Mouse (Mus musculus): ENCODE data around the gene Eef2. TPM values are rescaled to one million over a fixed set of nuclear protein-coding genes. Genes with fewer than 3 reads are reported as not detected.

The Eef2 gene
- polyA plus RNA-seq (2012; ENCODE audit: insufficient read depth, low replicate concordance), result 439 and 1,295 TPM in 2 replicates

DNA sequence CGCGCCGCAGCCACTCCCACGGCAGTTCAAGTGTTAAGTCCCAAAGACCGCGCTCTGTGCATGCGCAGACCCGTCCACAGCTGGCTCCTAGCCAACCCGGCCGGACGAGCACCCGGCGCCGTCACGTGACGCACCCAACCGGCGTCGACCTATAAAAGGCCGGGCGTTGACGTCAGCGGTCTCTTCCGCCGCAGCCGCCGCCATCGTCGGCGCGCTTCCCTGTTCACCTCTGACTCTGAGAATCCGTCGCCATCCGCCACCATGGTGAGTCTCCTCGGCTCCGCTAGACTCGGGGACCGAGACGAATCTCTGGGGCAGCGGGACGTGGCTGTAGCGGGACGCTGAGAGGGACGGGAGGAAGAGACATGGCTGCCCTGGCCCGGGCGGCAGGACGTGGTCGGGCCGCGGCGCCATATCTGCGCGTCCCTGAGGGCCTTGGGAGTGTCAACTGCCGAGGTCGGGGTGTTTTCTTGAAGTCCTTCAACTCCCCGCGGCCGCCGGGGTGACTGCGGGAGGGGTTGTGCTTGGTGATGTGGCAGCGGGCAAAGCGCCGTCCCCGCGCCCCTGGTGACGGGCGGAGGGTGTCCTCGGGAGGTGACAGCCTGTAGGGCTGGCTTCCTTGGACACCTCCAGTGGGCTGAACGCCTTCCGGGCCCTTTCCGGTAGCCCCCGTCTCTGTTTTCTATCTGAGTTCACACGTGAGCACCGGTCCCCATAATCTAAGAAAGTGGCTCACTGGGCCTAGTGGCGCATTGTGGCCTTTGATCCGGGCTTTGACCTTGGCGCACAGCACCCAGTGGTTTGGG is at the start of gene Eef2:
Gene Eef2 (plus strand): TSS at position 166 of the 806 bp plus-strand sequence.
- Histone ChIP-seq H3K4me3 (replicated peaks) (peak within 1 kb of the TSS; percentile 98), H3K4me1 (peaks cover 83% of the 10 kb centered on the region), H3K36me3 (replicated peaks; ENCODE audit: low read length) (peaks cover 45% of the 10 kb centered on the region), H3K27me3 (replicated peaks) (no peaks in the 10 kb centered on the region), H3K9me3 (no peaks in the 10 kb centered on the region)
- TF ChIP-seq GATA1 (IDR thresholded peaks at IDR 0.05; ENCODE audit: borderline replicate concordance, low read length) (no peak), FLI1 (IDR thresholded peaks at IDR 0.05; ENCODE audit: low read length) (no peak)

DNA sequence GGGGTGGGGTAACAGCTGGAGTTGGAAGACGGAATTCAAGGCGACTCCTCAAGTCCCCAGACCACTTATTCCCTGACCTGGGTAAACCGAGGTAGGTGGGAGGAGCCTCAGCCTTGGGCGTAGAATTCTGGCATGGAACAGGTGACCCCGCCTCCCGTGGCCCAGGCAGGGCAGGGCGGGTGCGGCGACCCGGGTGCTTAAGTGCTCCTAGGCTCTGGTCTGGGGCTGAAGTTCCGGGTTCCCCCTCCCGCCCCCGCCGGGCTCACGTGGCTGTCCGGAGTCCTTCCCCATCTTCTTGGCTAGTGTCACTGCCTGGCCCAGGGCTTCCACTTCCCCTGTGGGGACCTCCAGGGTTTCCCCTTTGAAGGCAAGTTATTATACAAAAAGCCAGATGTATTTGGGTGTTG is 42.2 kb upstream of the Eef2 start:
- Histone ChIP-seq H3K27me3 (replicated peaks) (no peaks in the 10 kb centered on the region), H3K4me1 (peaks cover 50% of the 10 kb centered on the region), H3K9me3 (no peaks in the 10 kb centered on the region), H3K36me3 (replicated peaks; ENCODE audit: low read length) (peaks cover 4% of the 10 kb centered on the region), H3K4me3 (replicated peaks) (peak overlapping the region; percentile 98)
- no peak for TF ChIP-seq GATA1 (IDR thresholded peaks at IDR 0.05; ENCODE audit: borderline replicate concordance, low read length)
- TF ChIP-seq FLI1 (IDR thresholded peaks at IDR 0.05; ENCODE audit: low read length), result no peak

DNA sequence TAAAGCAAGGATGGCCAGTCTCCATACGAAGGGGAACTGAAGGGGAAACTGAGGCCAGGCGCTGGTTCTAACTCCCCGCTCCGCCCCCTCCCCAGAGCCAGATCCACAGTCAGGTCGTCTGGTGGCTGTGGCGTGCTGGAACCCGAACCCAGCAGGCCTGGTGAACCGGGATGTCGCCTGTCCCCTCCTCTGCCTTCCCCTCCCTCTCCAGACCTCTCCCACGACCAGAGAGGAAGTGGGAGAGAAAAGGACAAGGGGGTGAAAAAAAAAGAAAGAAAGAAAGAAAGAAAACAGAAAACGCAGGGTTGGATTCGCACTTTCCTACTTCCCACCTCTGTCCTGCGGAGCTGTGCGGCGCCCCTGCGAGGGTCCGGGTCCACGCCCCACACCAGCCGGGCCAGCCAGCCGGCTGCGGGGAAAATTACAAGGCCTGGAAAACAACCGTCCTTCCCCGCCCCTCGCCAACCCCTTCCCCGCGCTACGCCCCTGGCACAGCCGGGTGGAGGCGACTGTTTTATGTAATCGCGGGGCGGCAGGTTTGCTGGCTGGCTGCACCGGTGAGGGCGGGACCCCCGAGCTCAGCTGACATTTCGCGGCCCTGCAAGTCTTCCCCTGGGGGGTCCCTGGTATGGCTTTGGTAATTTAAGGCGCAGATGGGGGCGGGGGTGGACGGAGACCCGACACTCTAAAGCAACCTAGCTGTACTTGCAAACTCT is 41.3 kb upstream of the Eef2 start, which contains the start of gene Zbtb7a:
Gene Zbtb7a (plus strand): TSS at position 255 of the 716 bp plus-strand sequence.
- H3K9me3 ChIP-seq, result no peaks in the 10 kb centered on the region
- H3K4me3 ChIP-seq (replicated peaks), result peak within 1 kb of the TSS; percentile 98
- H3K27me3 ChIP-seq (replicated peaks), result no peaks in the 10 kb centered on the region
- peaks cover 52% of the 10 kb centered on the region for H3K4me1 ChIP-seq
- TF ChIP-seq GATA1 (IDR thresholded peaks at IDR 0.05; ENCODE audit: borderline replicate concordance, low read length), result no peak
- TF ChIP-seq FLI1 (IDR thresholded peaks at IDR 0.05; ENCODE audit: low read length), result no peak
- peaks cover 13% of the 10 kb centered on the region for H3K36me3 ChIP-seq (replicated peaks; ENCODE audit: low read length)

DNA sequence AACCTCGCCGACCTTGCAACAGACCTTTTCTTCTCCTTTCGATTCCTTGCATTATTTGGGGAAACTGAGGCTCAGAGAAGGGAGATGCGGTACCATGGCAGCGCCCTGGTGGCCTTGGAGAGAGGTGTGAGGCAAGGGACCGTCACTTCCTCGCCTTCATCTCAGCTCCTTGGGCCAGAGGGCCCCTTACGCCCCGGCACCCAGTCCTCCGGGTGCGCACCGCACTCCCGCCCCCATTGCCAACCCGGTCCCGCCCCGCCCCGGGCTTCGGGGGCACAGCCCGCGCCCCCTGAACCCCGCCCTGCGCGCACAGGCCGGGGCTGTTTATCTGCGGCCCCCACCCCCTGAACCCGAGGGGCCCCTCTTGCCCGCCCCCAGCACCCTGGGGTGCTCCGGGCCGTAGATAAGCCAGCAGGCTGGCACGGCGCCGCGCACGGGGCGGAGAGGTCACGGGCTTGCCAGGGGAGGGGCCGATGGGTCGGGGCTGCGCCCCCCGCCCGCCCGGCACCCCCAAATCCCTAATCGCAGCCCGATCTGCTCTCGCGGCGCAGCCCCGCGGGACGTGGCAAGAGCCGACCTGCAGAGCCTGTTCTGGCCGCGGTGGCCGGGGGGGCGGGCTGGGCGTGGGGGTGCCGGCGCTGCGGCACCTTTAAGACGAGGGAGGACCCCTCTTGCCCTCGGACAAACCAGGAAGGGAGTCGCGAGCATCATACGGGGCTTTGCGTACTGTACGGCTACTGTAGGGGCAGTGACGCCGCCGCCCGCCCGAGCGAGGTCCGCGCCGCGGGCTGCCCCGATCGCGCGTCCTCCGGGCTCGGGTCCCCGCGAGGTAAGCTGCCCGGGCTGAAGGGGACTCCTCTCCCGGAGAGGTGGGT is 40.4 kb upstream of the Eef2 start:
- Histone ChIP-seq H3K4me3 (replicated peaks) (peak overlapping the region; percentile 98), H3K36me3 (replicated peaks; ENCODE audit: low read length) (peaks cover 22% of the 10 kb centered on the region), H3K9me3 (no peaks in the 10 kb centered on the region), H3K27me3 (replicated peaks) (no peaks in the 10 kb centered on the region), H3K4me1 (peaks cover 52% of the 10 kb centered on the region)
- TF ChIP-seq GATA1 (IDR thresholded peaks at IDR 0.05; ENCODE audit: borderline replicate concordance, low read length) (no peak), FLI1 (IDR thresholded peaks at IDR 0.05; ENCODE audit: low read length) (no peak)

DNA sequence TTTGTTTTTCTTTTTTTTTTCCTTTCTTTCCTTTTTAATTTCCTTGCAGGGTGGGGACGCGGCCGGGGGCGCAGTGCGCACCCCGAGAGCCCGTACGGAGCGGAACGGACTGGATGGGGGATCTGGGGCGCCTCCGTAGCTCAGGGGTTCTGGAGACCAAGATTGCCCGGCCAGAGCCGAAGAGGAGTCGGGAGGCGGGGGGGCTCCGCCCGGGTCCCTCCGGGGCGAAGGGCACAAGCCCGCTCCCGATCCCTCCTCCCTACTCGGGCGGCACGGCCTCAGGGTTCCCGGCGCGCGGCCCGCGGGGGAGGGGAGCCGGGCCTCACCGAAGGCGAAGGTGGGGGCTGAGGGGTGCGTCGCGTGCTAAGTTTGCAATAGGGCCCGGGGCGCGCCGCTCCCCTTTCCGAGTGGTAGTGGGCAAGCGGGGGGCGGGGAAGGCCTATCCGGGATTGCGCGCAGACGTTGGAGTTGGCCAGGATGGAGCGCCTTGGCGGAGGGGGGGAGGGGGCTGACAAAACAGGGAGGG is 39.7 kb upstream of the Eef2 start:
- no peak for TF ChIP-seq GATA1 (IDR thresholded peaks at IDR 0.05; ENCODE audit: borderline replicate concordance, low read length)
- TF ChIP-seq FLI1 (IDR thresholded peaks at IDR 0.05; ENCODE audit: low read length), result no peak
- Histone ChIP-seq H3K4me1 (peaks cover 58% of the 10 kb centered on the region), H3K27me3 (replicated peaks) (no peaks in the 10 kb centered on the region), H3K4me3 (replicated peaks) (peak overlapping the region; percentile 98), H3K9me3 (no peaks in the 10 kb centered on the region), H3K36me3 (replicated peaks; ENCODE audit: low read length) (peaks cover 29% of the 10 kb centered on the region)

DNA sequence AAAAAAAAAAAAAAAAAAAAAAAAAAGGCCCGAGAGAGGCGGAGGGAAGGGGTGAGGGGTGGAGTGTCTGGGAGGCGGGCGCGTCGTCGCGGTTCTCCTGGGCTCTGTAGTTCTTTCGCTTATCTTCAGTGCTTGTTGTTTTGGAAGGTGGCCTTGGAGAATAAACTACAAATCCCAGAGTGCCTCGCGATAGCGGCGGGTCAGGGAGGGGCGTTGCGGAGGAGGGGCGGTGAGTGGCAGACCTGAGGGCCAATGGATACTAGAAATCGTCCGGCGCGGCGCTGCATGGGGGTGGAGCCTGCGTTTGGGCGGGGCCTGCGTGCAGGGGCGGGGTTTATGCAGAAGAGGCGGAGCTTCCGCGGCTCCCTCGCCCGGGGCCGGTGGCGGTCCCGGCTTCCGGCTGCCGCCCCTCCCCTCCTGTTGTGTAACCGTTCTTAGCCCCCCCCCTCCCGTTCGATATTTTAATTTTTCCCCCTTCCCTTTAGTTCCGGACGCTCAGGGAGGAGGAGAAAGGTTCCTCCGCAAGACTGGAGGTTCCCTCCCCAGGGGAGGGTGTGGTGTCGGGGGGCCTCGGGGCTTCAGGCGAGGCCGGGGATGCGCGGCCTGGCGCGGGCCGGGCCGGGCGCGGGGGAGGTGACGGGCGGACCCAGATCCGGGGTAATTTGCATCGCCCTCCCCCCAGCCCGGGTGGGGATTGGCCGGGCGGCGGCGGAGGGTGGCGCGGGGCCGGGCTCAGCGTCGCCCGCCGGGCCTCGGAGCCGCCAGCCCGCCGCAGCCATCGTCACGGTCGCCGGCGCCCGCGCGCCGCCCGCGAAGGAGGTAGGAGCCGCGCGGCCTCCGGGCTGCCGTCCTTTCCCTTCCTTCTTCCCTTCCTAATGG is 38.9 kb upstream of the Eef2 start:
- Histone ChIP-seq H3K27me3 (replicated peaks) (no peaks in the 10 kb centered on the region), H3K4me1 (peaks cover 65% of the 10 kb centered on the region), H3K9me3 (no peaks in the 10 kb centered on the region), H3K36me3 (replicated peaks; ENCODE audit: low read length) (peaks cover 35% of the 10 kb centered on the region), H3K4me3 (replicated peaks) (peak overlapping the region; percentile 98)
- TF ChIP-seq GATA1 (IDR thresholded peaks at IDR 0.05; ENCODE audit: borderline replicate concordance, low read length) (peak; percentile 43; the same call in 1 of the 3 replicates), FLI1 (IDR thresholded peaks at IDR 0.05; ENCODE audit: low read length) (no peak)

DNA sequence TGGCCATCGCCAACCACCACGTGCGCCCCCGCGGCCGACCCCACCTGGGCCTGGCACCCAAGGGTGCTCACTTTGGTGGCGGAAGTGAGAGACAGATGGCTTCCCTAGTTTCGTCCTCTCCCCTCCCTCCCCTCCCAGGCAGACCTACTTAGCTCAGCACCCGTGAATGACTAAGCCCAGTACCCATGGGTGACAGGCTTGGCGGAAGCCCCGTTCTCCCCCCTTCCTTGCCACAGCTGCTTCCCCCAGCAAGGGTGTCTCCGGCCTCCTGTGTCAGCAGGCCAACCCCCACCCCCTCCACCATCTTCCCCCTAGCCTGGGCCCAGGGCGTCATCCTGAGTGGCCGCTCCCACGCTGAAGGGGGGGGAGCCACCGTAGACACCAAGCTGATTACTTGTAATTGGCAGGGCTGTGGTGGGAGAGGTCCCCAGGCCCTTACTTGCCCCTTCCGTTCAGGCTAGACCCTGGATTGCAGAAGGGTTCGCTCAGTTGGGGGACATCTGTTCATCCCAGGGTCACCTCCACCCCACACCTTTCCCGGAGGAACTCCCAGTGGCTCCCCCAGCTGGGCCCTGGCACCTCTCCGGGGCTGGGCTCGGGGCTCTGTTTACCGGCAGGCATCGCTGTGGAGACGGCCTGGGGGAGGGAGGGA is 38.2 kb upstream of the Eef2 start:
- H3K27me3 ChIP-seq (replicated peaks), result no peaks in the 10 kb centered on the region
- peaks cover 68% of the 10 kb centered on the region for H3K4me1 ChIP-seq
- TF ChIP-seq GATA1 (IDR thresholded peaks at IDR 0.05; ENCODE audit: borderline replicate concordance, low read length) (no peak), FLI1 (IDR thresholded peaks at IDR 0.05; ENCODE audit: low read length) (no peak)
- H3K4me3 ChIP-seq (replicated peaks), result peak overlapping the region; percentile 98
- peaks cover 42% of the 10 kb centered on the region for H3K36me3 ChIP-seq (replicated peaks; ENCODE audit: low read length)
- no peaks in the 10 kb centered on the region for H3K9me3 ChIP-seq
